Mouse (Mus musculus) embryonic facial prominence, embryonic 14.5 days (tissue): Measurements from ENCODE around the gene Rgs7bp. TPM values are rescaled to one million over a fixed set of nuclear protein-coding genes. Genes with fewer than 3 reads are reported as not detected.
"Not testable (repeated sequence)": the region's sequence is repeated elsewhere in the genome, so short reads cannot be mapped to it uniquely, and the experiment has no call there.

Source experiments
- ATAC-seq: fragments of 200-750 bp; cut with Nextera tagmentation; 2 replicates; pipeline ENCODE4 v1.8.0; 2017; ENCODE audit warnings: low read depth, moderate number of reproducible peaks, moderate TSS enrichment
- DNase-seq: peaks from one replicate; pipeline ENCODE4 v3.0.0-alpha.2; 2015; ENCODE audit warnings: low spot score
- H3K27ac ChIP-seq: fragments of 300-500 bp; sonication (generic); replicated peaks from 2 replicates; pipeline ENCODE4 v1.5.1; 2014; ENCODE audit warnings: low read depth, mild to moderate bottlenecking, low read length, moderate library complexity
- H3K27me3 ChIP-seq: fragments of 300-500 bp; sonication (generic); replicated peaks from 2 replicates; pipeline ENCODE4 v1.6.1; 2014; ENCODE audit warnings: low read length; ENCODE audit not compliant: control insufficient read depth, insufficient read depth
- H3K36me3 ChIP-seq: fragments of 300-500 bp; sonication (generic); 2 replicates; pipeline ENCODE4 v1.6.1; 2014; ENCODE audit warnings: low read length, mixed read lengths; ENCODE audit not compliant: control insufficient read depth, insufficient read depth
- H3K4me1 ChIP-seq: fragments of 300-500 bp; sonication (generic); 2 replicates; pipeline ENCODE4 v1.6.1; 2014; ENCODE audit warnings: antibody characterized with exemption, low read length; ENCODE audit not compliant: control insufficient read depth, insufficient read depth
- H3K4me2 ChIP-seq: fragments of 300-500 bp; sonication (generic); 2 replicates; pipeline ENCODE4 v1.6.1; 2014; ENCODE audit warnings: low read depth, mild to moderate bottlenecking, low read length, moderate library complexity, mixed read lengths
- H3K4me3 ChIP-seq: fragments of 300-500 bp; sonication (generic); 2 replicates; pipeline ENCODE4 v1.5.1; 2014; ENCODE audit warnings: low read depth, mild to moderate bottlenecking, low read length
- H3K9ac ChIP-seq: fragments of 300-500 bp; sonication (generic); 2 replicates; pipeline ENCODE4 v1.6.1; 2014; ENCODE audit warnings: low read depth, mild to moderate bottlenecking, low read length, moderate library complexity, mixed read lengths
- H3K9me3 ChIP-seq: fragments of 300-500 bp; sonication (generic); 2 replicates; pipeline ENCODE4 v1.6.1; 2016; ENCODE audit warnings: low read length; ENCODE audit not compliant: control insufficient read depth
- WGBS: fragments of 180-500 bp; shearing (Covaris S2); extraction: QIAGEN DNeasy Blood & Tissue Kit; methylation state at CpG from one replicate; pipeline ENCODE4 v1.1.7; 2014; 5-methylcytosine and 5-hydroxymethylcytosine counted together
- polyA plus RNA-seq: library from polyadenylated mRNA; unstranded; fragments of >200 nt; fragmentation: Nextera tagmentation; extraction: Ambion mirVana; gene quantifications from 2 replicates; pipeline ENCODE4 v1.2.1, GENCODE M21; 2014

The Rgs7bp gene
- polyA plus RNA-seq, 1 experiment from 2014 or later = 5.4 TPM

DNA sequence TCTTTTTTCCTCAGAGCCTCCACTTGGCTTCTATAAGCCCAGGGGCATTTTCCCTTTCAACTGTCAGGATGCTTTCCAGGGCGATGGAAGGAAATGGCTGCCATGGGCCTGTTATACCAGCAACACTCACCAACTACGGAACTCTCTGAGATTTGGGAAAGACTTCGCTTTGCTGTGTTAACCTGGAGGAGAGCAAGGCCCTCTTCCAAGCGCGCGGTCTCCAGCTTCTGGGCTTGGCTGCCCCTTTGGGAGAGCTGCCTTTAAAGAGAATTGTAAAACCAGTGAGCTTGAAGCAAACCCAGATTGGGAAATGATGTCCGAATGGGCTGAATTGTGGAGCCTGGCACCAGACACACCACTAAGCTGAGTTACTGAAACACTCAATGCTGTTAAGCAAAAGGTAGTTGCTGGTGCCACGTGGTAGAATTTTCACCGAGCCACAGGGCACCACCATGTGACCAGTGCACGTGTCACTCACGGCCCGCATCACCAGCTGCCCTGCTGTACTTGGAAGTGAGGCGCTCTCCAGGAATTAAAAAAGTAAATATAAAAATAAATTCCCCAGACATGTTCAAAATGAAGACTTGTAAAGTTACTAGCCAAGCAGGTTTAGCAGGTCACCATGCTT lies 115.7 kb downstream of the Rgs7bp start:
- Histone ChIP-seq H3K36me3 (no peaks in the 10 kb centered on the region), H3K27me3 (no peaks in the 10 kb centered on the region), H3K9me3 (no peaks in the 10 kb centered on the region), H3K4me3 (no peak overlapping the region), H3K4me1 (peaks cover 4% of the 10 kb centered on the region; the same call in 1 of the 2 replicates), H3K27ac (no peak overlapping the region), H3K9ac (no peak overlapping the region), H3K4me2 (no peak overlapping the region)
- 60% methylated on average over 13 of the region's 13 CpGs for WGBS
- DNase-seq (no peak), ATAC-seq (no peak)

DNA sequence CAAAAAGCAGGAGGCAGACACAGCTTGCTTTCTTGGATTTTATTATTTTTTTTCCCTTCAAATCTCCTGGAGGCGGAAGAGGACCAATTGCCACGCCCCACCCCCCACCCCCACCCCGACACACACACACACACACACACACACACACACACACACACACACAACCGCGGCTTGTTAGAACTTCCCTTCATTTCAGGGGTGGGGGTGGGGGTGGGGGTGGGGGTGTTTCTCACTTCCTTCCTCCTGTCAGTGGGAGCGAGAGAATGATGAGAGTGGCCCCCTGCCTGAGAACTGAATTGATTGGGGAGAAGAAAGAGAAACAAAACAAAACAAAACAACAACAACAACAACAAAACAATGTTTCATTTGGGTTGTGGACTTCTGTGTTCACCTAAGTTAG lies 117.0 kb downstream of the Rgs7bp start:
- no peaks in the 10 kb centered on the region for H3K27me3 ChIP-seq
- no peak for DNase-seq
- 16% methylated on average over 6 of the region's 6 CpGs for WGBS
- peaks cover 4% of the 10 kb centered on the region; the same call in 1 of the 2 replicates for H3K4me1 ChIP-seq
- peak overlapping the region; percentile 29 for H3K4me3 ChIP-seq
- H3K36me3 ChIP-seq = no peaks in the 10 kb centered on the region
- peak overlapping the region; percentile 58 for H3K4me2 ChIP-seq
- ATAC-seq = no peak
- H3K9ac ChIP-seq = peak overlapping the region; percentile 38
- H3K9me3 ChIP-seq = no peaks in the 10 kb centered on the region
- H3K27ac ChIP-seq = no peak overlapping the region

DNA sequence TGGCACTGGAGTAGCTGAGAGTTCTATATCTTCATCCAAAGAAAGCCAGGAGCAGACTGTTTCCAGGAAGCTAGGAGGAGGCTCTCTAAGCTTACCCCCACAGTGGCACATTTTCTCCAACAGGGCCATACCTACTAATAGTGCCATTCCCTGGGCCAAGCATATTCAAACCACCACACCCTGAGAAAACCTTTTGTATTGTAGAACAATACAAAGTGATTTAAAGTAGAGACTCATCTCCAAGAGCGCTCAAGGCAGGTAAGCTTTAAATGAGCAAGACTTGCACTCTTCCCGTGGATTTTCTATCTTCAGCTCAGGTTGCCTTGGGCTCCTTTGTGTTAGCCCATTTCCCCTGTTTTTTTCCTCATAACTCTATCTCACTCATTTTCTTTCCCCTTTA lies 118.1 kb downstream of the Rgs7bp start:
- 84% methylated on average over 2 of the region's 2 CpGs for WGBS
- Histone ChIP-seq H3K27me3 (no peaks in the 10 kb centered on the region), H3K27ac (no peak overlapping the region), H3K36me3 (no peaks in the 10 kb centered on the region), H3K9ac (no peak overlapping the region), H3K4me1 (peaks cover 4% of the 10 kb centered on the region; the same call in 1 of the 2 replicates), H3K4me2 (no peak overlapping the region), H3K4me3 (no peak overlapping the region), H3K9me3 (no peaks in the 10 kb centered on the region)
- ATAC-seq = no peak
- no peak for DNase-seq

DNA sequence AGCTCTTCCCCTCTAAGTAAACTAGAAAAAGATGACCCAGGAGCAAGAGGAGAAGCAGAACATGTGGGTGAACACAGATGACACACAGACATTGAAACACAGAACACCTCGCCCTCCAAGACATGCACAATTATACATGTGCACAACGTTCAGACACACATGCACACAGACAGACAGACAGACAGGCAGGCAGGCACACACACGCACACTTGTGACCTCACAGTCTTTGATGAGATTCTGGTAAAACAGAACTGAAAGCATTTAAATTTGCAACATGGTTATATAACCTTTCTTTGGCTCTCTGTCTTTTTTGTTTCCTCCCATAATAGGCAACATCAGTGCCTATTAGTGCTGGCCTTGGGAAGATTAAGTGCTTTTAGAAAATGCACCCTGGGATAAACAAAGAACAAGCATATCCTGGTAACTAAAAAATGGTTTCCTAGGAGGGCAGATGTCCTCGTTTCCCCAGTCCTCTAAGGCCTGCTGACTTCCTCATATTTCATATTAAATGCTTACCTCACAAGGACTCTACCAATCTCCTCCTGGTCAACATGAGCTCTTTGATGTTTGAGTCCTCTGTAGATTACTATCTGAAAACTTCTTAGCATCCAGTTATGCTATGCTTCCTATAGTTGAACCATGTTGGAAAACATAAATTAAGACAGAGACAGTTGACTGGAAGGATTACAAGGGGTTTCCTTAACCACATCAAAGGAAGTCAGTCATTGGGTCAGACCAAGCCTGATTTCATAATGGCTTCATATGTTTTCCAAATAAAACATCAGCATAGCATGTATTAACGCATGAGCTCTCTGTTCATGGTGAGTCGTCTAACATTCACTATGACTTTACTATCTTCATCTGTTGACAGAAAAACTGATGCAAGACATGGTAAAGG lies 122.8 kb downstream of the Rgs7bp start:
- Histone ChIP-seq H3K27me3 (no peaks in the 10 kb centered on the region), H3K9ac (no peak overlapping the region), H3K36me3 (no peaks in the 10 kb centered on the region), H3K4me3 (no peak overlapping the region), H3K4me2 (no peak overlapping the region), H3K27ac (no peak overlapping the region), H3K4me1 (no peaks in the 10 kb centered on the region), H3K9me3 (no peaks in the 10 kb centered on the region)
- ATAC-seq (no peak), DNase-seq (no peak)
- WGBS = 67% methylated on average over 6 of the region's 6 CpGs

DNA sequence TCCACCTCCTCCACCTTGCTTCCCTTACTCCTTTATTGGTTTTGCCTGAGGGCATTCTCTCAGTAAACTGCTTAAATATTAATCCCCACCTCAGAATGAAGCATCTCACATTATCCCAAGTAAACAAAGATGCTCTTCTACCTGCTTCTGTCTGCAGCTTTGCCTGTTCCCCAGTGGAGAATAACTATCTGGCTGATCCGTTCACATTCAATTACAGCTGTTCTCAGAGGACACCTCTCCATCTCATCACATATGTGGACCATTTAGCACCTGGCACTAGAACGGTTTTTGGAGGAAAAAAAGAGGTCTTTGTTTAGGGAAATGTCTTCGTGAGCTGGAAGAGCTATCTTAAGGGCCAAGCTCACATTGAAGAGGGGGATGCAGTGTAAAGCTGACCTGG lies 123.9 kb downstream of the Rgs7bp start:
- no peaks in the 10 kb centered on the region for H3K27me3 ChIP-seq
- DNase-seq (no peak), ATAC-seq (no peak)
- no peaks in the 10 kb centered on the region for H3K36me3 ChIP-seq
- H3K9me3 ChIP-seq = no peaks in the 10 kb centered on the region
- no peak overlapping the region for H3K9ac ChIP-seq
- no peak overlapping the region for H3K27ac ChIP-seq
- WGBS = 39% methylated on average over 3 of the region's 3 CpGs
- no peak overlapping the region for H3K4me2 ChIP-seq
- H3K4me1 ChIP-seq = no peaks in the 10 kb centered on the region
- no peak overlapping the region for H3K4me3 ChIP-seq

DNA sequence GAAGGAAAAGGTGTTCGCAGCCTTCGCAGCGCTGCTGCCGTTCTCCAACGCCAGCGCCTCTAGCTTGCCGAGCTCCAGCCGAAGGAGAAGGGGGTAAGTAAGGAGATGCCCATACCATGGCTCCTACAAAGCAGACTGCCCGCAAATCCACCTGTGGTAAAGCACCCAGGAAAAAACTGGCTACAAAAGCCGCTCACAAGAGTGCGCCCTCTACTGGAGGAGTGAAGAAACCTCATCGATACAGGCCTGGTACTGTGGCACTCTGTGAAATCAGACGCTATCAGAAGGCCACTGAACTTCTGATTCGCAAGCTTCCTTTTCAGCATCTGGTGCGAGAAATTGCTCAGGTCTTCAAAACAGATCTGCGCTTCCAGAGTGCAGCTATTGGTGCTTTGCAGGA lies 136.1 kb downstream of the Rgs7bp start:
- no peaks in the 10 kb centered on the region for H3K9me3 ChIP-seq
- no peak overlapping the region for H3K4me3 ChIP-seq
- H3K4me2 ChIP-seq = no peak overlapping the region
- DNase-seq (no peak), ATAC-seq (no peak)
- no peak overlapping the region for H3K27ac ChIP-seq
- H3K36me3 ChIP-seq = no peaks in the 10 kb centered on the region
- H3K4me1 ChIP-seq = no peaks in the 10 kb centered on the region
- WGBS = 79% methylated on average over 16 of the region's 16 CpGs
- H3K9ac ChIP-seq = no peak overlapping the region
- H3K27me3 ChIP-seq = no peaks in the 10 kb centered on the region

DNA sequence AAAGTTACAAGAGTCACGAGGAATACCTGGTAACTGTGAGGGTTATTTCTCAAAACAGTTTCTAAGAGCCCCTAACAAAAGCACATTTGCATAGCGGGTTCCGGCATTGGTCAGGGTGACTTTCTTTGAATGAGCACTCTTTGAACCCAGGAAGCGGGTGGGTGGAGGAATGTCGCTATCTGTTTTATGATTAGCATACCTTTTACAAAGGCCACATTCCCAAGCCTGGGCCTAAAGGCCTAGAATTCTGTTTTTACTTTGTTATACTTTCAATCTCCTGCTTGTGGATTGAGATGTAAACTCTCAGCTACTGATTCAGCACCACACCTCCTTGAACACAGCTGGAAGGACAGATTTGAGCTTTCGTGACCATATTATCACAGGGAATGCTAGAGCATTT lies 138.0 kb downstream of the Rgs7bp start:
- not testable (repeated sequence) for DNase-seq, H3K27me3 ChIP-seq, H3K4me3 ChIP-seq, H3K9ac ChIP-seq, H3K9me3 ChIP-seq, H3K4me2 ChIP-seq, ATAC-seq, H3K4me1 ChIP-seq, H3K27ac ChIP-seq, H3K36me3 ChIP-seq
- 92% methylated on average over 6 of the region's 6 CpGs for WGBS

DNA sequence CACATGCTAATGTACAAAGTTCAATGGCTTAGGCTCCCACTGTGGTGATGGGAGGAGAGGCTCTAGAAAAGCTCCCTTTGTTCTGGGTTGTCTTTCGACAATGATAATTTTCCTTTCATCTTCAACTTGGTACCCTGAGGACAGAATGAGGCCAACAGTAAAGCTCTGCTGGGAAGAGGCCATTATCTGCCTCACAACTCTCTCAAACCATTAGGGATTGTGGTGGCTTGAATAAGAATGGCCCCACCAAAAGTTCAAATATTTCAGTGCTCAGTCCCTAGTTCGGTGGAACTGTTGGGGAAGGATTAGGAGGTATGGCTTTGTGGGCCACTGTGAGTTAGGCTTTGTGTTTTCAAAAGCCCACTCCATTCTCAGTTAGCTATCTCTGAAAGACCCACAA lies 138.6 kb downstream of the Rgs7bp start:
- H3K4me2 ChIP-seq = no peak overlapping the region
- H3K9ac ChIP-seq = no peak overlapping the region
- H3K4me3 ChIP-seq = no peak overlapping the region
- no peak overlapping the region for H3K27ac ChIP-seq
- WGBS = 86% methylated on average over 2 of the region's 2 CpGs
- no peaks in the 10 kb centered on the region for H3K4me1 ChIP-seq
- DNase-seq (no peak), ATAC-seq (no peak)
- H3K9me3 ChIP-seq = no peaks in the 10 kb centered on the region
- no peaks in the 10 kb centered on the region for H3K27me3 ChIP-seq
- H3K36me3 ChIP-seq = no peaks in the 10 kb centered on the region
